Mouse (Mus musculus): ENCODE measurements around the gene Slc5a12. TPM values are rescaled to one million over a fixed set of nuclear protein-coding genes. Genes with fewer than 3 reads are reported as not detected.

Slc5a12 gene
- not detected for total RNA-seq (2018; cell fraction: chromatin; rRNA removed)
- not detected for total RNA-seq (2018; cell fraction: cytosol; rRNA removed)
- not detected for total RNA-seq (2018; cell fraction: nucleus; rRNA removed)
- not detected in 3 replicates for polyA plus RNA-seq (2018)

GRCm38 (mm10) chr2:110596932-110597331 lies at the start of gene Slc5a12:
Gene Slc5a12 (plus strand): TSS chr2:110597298.
- H3K27ac ChIP-seq = no peak within 1 kb of the TSS
- no peaks in the 10 kb centered on the region for H3K36me3 ChIP-seq (ENCODE audit: inconsistent target)
- WGBS (ENCODE audit: missing documents) = 74% methylated on average over 2 of the region's 2 CpGs
- no peaks in the 10 kb centered on the region for H3K79me2 ChIP-seq (ENCODE audit: inconsistent target)
- no peak within 1 kb of the TSS for H3K4me3 ChIP-seq (ENCODE audit: inconsistent target)

DNA sequence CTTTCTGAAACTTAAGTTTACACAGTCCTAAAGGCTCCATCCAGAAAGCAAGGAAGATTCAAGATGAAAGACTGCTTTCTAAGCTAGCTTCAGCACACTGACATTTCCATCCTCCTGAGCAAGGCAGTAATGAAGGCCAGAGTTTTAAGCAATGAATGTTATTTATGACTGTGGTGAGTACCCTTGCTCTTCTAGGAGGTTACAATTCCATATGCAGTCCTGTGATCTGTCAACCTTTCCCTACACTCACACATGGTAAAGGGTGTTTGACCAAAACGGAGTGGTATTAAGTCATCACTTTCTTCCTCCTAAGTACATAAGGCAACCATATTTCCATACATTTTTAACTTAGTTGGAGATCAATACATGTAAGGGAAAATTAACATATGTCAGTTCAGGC lies 41.0 kb upstream of the Slc5a12 start:
- no peak overlapping the region for H3K4me3 ChIP-seq (ENCODE audit: inconsistent target)
- WGBS (ENCODE audit: missing documents) = 89% methylated on average over 1 of the region's 1 CpGs
- no peak overlapping the region for H3K27ac ChIP-seq
- no peaks in the 10 kb centered on the region for H3K79me2 ChIP-seq (ENCODE audit: inconsistent target)
- no peaks in the 10 kb centered on the region for H3K36me3 ChIP-seq (ENCODE audit: inconsistent target)

- Histone ChIP-seq H3K79me2 (ENCODE audit: inconsistent target) (no peaks in the 10 kb centered on the region), H3K4me3 (ENCODE audit: inconsistent target) (no peak overlapping the region), H3K36me3 (ENCODE audit: inconsistent target) (no peaks in the 10 kb centered on the region), H3K27ac (no peak overlapping the region)
- 73% methylated on average over 2 of the region's 2 CpGs for WGBS (ENCODE audit: missing documents)
These were observed 34.5 kb upstream of the Slc5a12 start for GRCm38 (mm10) chr2:110562621-110563020.

DNA sequence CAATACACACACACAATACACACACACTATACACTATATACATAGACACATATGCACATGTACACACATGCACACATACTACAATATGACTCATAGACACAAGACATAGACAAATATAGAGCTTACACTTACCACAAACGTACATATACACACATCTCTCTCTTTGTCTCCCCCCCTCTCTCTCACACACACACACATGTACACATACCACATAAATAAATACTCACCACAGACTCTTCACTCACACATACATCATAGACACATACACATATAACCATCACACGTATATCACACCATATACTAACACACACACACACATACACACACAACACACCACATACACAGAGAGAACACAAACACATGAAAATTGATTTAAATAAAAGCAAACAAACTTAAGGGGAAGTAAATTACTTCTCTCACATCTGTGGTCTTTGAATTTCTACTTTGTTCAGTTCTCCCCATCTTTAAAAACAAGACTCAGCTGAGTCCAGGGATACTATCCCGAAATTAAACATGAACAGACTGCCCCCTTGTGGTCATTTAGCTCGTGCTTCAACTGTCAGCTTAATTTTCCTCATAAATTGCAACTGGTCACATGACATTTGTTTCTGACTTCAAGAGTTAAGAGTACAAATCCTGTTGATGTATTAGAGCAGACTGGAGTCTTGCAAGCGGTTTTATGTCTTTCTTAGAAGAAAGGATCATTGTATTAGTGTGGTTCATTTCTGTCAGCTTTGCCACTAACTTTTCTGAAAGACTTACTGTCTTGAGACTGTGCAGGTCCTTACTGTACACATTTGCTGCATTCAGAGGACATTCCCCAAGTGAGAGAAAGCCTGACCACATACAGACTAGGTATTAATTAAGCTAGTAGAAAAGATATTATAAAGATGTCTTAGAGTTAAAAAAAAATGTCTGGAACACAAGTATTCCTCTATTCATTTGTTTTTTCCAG lies 32.1 kb upstream of the Slc5a12 start:
- Histone ChIP-seq H3K79me2 (ENCODE audit: inconsistent target) (no peaks in the 10 kb centered on the region), H3K27ac (no peak overlapping the region), H3K4me3 (ENCODE audit: inconsistent target) (no peak overlapping the region), H3K36me3 (ENCODE audit: inconsistent target) (no peaks in the 10 kb centered on the region)
- 23% methylated on average over 4 of the region's 5 CpGs for WGBS (ENCODE audit: missing documents)

DNA sequence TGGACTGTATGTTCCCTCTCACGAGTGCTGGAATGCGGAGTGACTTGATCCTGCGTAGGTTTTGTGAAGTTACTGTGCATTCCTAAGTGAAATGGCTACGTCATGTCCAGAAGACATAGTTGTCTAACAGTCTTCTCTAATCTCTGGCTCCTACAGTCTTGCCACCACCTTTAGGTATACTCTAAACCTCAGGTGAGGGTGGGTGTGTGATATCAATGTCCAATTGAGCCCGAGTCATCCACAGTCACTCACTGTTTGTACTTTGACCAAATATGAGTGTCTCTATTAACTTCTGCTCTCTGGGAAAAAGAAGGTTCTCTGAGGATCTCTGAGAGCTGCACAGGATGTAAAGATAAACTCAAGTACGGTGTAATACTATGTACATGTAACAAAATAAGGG lies 10.4 kb upstream of the Slc5a12 start:
- Histone ChIP-seq H3K4me3 (ENCODE audit: inconsistent target) (no peak overlapping the region), H3K36me3 (ENCODE audit: inconsistent target) (no peaks in the 10 kb centered on the region), H3K27ac (no peak overlapping the region), H3K79me2 (ENCODE audit: inconsistent target) (no peaks in the 10 kb centered on the region)
- 86% methylated on average over 6 of the region's 6 CpGs for WGBS (ENCODE audit: missing documents)

DNA sequence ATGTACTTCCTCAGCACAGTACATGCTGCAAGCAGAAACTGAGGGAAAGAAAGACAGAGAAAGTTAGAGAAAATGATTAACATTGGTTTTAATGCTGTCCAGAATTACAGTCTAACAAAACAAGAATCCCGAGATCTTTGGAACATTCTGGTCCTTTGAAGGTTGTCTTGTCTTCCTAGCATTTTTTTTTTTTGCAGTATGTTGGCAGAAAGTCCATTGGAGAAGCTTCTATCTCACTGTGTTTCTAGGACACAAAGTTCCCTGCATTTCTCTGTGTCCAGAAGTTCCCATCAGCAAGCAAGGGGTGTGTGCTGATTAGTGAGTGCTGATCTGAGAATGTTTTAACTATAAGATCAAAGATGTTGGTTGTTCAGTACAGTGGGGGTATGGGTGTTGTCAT lies 7.1 kb upstream of the Slc5a12 start:
- Histone ChIP-seq H3K27ac (no peak overlapping the region), H3K36me3 (ENCODE audit: inconsistent target) (no peaks in the 10 kb centered on the region), H3K79me2 (ENCODE audit: inconsistent target) (no peaks in the 10 kb centered on the region), H3K4me3 (ENCODE audit: inconsistent target) (no peak overlapping the region)
- WGBS (ENCODE audit: missing documents) = 77% methylated on average over 1 of the region's 1 CpGs

- 74% methylated on average over 3 of the region's 3 CpGs for whole genome bisulfite sequencing (ENCODE audit: missing documents)
- H3K27ac ChIP-seq = no peak overlapping the region
- no peaks in the 10 kb centered on the region for H3K79me2 ChIP-seq (ENCODE audit: inconsistent target)
- H3K36me3 ChIP-seq (ENCODE audit: inconsistent target) = no peaks in the 10 kb centered on the region
- no peak overlapping the region for H3K4me3 ChIP-seq (ENCODE audit: inconsistent target)
These were observed 4.8 kb upstream of the Slc5a12 start for GRCm38 (mm10) chr2:110592276-110592675.

- H3K36me3 ChIP-seq (ENCODE audit: inconsistent target) = no peaks in the 10 kb centered on the region
- H3K27ac ChIP-seq = no peak overlapping the region
- no peaks in the 10 kb centered on the region for H3K79me2 ChIP-seq (ENCODE audit: inconsistent target)
- WGBS (ENCODE audit: missing documents) = 77% methylated on average over 1 of the region's 1 CpGs
- H3K4me3 ChIP-seq (ENCODE audit: inconsistent target) = no peak overlapping the region
These were observed 47.3 kb downstream of the Slc5a12 start for GRCm38 (mm10) chr2:110644358-110644757.

DNA sequence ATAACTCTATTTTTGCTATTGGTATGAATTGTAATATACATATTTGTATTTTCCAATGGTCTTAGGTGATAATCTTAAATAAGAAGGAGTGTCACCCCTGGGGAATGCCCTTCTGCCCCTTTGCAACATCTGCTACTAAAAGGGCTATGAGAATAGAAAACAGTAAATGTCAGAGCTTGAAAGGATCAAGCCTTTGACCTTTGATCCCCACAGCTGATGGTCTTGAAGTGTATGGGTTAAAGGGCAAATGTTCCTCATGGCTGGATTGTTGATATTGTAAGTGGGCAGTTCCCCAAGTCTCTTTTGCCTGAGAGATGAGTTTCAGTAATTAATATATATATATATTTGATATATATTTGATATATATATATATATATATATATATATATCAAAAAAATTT lies 47.7 kb downstream of the Slc5a12 start:
- no peak overlapping the region for H3K4me3 ChIP-seq (ENCODE audit: inconsistent target)
- no peaks in the 10 kb centered on the region for H3K79me2 ChIP-seq (ENCODE audit: inconsistent target)
- no peaks in the 10 kb centered on the region for H3K36me3 ChIP-seq (ENCODE audit: inconsistent target)
- no peak overlapping the region for H3K27ac ChIP-seq

GRCm38 (mm10) chr2:110663329-110663728 lies 66.2 kb downstream of the Slc5a12 start:
- Histone ChIP-seq H3K79me2 (ENCODE audit: inconsistent target) (no peaks in the 10 kb centered on the region), H3K36me3 (ENCODE audit: inconsistent target) (no peaks in the 10 kb centered on the region), H3K4me3 (ENCODE audit: inconsistent target) (no peak overlapping the region), H3K27ac (no peak overlapping the region)
- 48% methylated on average over 4 of the region's 4 CpGs for WGBS (ENCODE audit: missing documents)

GRCm38 (mm10) chr2:110671071-110671624 lies 74.0 kb downstream of the Slc5a12 start:
- WGBS (ENCODE audit: missing documents) = 90% methylated on average over 2 of the region's 2 CpGs
- H3K79me2 ChIP-seq (ENCODE audit: inconsistent target) = no peaks in the 10 kb centered on the region
- H3K4me3 ChIP-seq (ENCODE audit: inconsistent target) = no peak overlapping the region
- no peak overlapping the region for H3K27ac ChIP-seq
- no peaks in the 10 kb centered on the region for H3K36me3 ChIP-seq (ENCODE audit: inconsistent target)

Other genes starting within 250 kb of the Slc5a12 start
- gene Fibin, start 234.1 kb upstream of the Slc5a12 start, polyA plus RNA-seq (2018) = not detected in 3 replicates
- not detected in 3 replicates for gene Muc15, start 124.0 kb downstream of the Slc5a12 start, polyA plus RNA-seq (2018)